Mouse (Mus musculus) kidney, embryonic 16.5 days (tissue): ENCODE measurements at regions not wholly inside any gene's neighbourhood (a gene's known extent, or its start where the extent isn't known, plus 50 kb on each side); places are given as distances from the start of the nearest gene placed in this dataset.

Experiments used
- ATAC-seq: fragments of 200-750 bp; cut with Nextera tagmentation; 2 replicates; pipeline ENCODE4 v1.8.0; 2017; ENCODE audit warnings: moderate TSS enrichment; ENCODE audit not compliant: low FRiP score, low TSS enrichment
- H3K27ac ChIP-seq: fragments of 300-500 bp; sonication (generic); 2 replicates; pipeline ENCODE4 v1.5.1; 2014; ENCODE audit warnings: low read length
- H3K27me3 ChIP-seq: fragments of 300-500 bp; sonication (generic); 2 replicates; pipeline ENCODE4 v1.6.1; 2014; ENCODE audit warnings: low read length, control low read depth, mixed read lengths; ENCODE audit not compliant: insufficient read depth
- H3K36me3 ChIP-seq: fragments of 300-500 bp; sonication (generic); 2 replicates; pipeline ENCODE4 v1.6.1; 2014; ENCODE audit warnings: low read length, control low read depth, mixed read lengths; ENCODE audit not compliant: insufficient read depth
- H3K4me1 ChIP-seq: fragments of 300-500 bp; sonication (generic); 2 replicates; pipeline ENCODE4 v1.6.1; 2014; ENCODE audit warnings: low read length, control low read depth, mixed read lengths; ENCODE audit not compliant: insufficient read depth
- H3K4me2 ChIP-seq: fragments of 300-500 bp; sonication (generic); replicated peaks from 2 replicates; pipeline ENCODE4 v1.6.1; 2014; ENCODE audit warnings: low read depth, low read length
- H3K4me3 ChIP-seq: fragments of 300-500 bp; sonication (generic); 2 replicates; pipeline ENCODE4 v1.5.1; 2014; ENCODE audit warnings: mild to moderate bottlenecking, low read length
- H3K9ac ChIP-seq: fragments of 300-500 bp; sonication (generic); replicated peaks from 2 replicates; pipeline ENCODE4 v1.6.1; 2014; ENCODE audit warnings: low read length
- H3K9me3 ChIP-seq: fragments of 300-500 bp; sonication (generic); 2 replicates; pipeline ENCODE4 v1.6.1; 2016; ENCODE audit warnings: low read length, control low read depth
- WGBS: fragments of 180-500 bp; shearing (Covaris S2); extraction: QIAGEN DNeasy Blood & Tissue Kit; methylation state at CpG from one replicate; pipeline ENCODE4 v1.1.7; 2014; 5-methylcytosine and 5-hydroxymethylcytosine counted together

GRCm38 (mm10) chr2:63920997-63921396 is 176.8 kb downstream of the Fign start:
- no peak overlapping the region for H3K9ac ChIP-seq
- 41% methylated on average over 3 of the region's 3 CpGs for WGBS
- H3K4me1 ChIP-seq = no peaks in the 10 kb centered on the region
- H3K36me3 ChIP-seq = no peaks in the 10 kb centered on the region
- ATAC-seq = 0 out of 2 replicates have a peak, but pooled peaks have one; percentile 27
- no peaks in the 10 kb centered on the region for H3K9me3 ChIP-seq
- H3K27ac ChIP-seq = no peak overlapping the region
- H3K27me3 ChIP-seq = no peaks in the 10 kb centered on the region
- H3K4me2 ChIP-seq = no peak overlapping the region
- H3K4me3 ChIP-seq = no peak overlapping the region

- Histone ChIP-seq H3K4me2 (no peak overlapping the region), H3K9ac (no peak overlapping the region), H3K9me3 (no peaks in the 10 kb centered on the region), H3K27me3 (no peaks in the 10 kb centered on the region), H3K4me1 (no peaks in the 10 kb centered on the region), H3K4me3 (no peak overlapping the region), H3K27ac (no peak overlapping the region), H3K36me3 (no peaks in the 10 kb centered on the region)
- WGBS = 92% methylated on average over 4 of the region's 4 CpGs
- ATAC-seq = no peak
Measured at GRCm38 (mm10) chr2:63920019-63920418, 177.8 kb downstream of the Fign start.

DNA sequence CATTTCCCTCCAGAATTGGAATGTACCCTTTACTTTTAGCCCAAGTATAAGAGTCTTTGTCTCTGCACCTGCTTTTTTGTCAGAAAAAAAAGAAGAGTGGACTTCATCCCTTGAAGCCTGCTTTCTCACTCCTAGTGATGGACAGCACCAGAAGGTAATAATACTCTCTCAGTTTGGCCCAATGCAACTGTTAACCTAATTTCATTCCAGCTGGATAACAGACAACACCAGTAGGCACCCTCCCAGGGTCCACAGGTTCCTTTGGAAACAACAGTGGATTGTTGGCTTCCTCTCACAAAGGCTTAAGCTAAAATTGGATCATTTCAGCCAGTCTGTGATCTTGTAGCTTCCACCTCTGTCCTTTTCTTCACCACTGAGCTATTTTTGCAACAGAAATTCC is 197.2 kb downstream of the Fign start:
- ATAC-seq = no peak
- no peaks in the 10 kb centered on the region for H3K27me3 ChIP-seq
- H3K4me2 ChIP-seq = no peak overlapping the region
- no peak overlapping the region for H3K9ac ChIP-seq
- no peaks in the 10 kb centered on the region for H3K4me1 ChIP-seq
- no peak overlapping the region for H3K4me3 ChIP-seq
- H3K27ac ChIP-seq = no peak overlapping the region
- no peaks in the 10 kb centered on the region for H3K9me3 ChIP-seq
- H3K36me3 ChIP-seq = no peaks in the 10 kb centered on the region

- H3K4me1 ChIP-seq = peaks cover 12% of the 10 kb centered on the region
- H3K27ac ChIP-seq = no peak overlapping the region
- H3K9me3 ChIP-seq = no peaks in the 10 kb centered on the region
- WGBS = 61% methylated on average over 6 of the region's 6 CpGs
- H3K36me3 ChIP-seq = no peaks in the 10 kb centered on the region
- H3K27me3 ChIP-seq = no peaks in the 10 kb centered on the region
- no peak for ATAC-seq
- no peak overlapping the region for H3K4me2 ChIP-seq
- H3K4me3 ChIP-seq = no peak overlapping the region
- no peak overlapping the region for H3K9ac ChIP-seq
Measured at GRCm38 (mm10) chr2:63878477-63878876, 219.4 kb downstream of the Fign start.

DNA sequence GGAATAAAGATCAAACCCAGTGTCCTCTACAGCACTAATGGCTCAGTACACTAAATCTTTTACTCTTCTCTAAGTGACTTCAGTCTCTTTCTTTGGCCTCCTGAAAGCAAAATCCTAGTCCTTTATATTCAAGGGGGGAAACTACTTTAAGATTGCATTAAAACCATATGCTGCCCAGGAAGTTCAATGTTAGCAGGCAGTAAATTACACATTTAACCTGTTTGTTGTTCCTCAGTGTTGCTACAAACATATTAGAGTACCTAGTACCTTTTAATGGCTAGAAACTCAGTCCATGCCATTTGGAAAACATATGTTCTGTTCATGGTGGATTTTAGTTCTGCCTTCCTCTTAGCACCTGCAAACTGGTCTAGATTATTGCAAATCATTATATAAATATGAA is 220.5 kb downstream of the Fign start:
- H3K27me3 ChIP-seq = no peaks in the 10 kb centered on the region
- H3K4me2 ChIP-seq = no peak overlapping the region
- no peaks in the 10 kb centered on the region for H3K9me3 ChIP-seq
- H3K4me3 ChIP-seq = no peak overlapping the region
- peaks cover 12% of the 10 kb centered on the region for H3K4me1 ChIP-seq
- ATAC-seq = no peak
- no peak overlapping the region for H3K9ac ChIP-seq
- H3K27ac ChIP-seq = no peak overlapping the region
- H3K36me3 ChIP-seq = no peaks in the 10 kb centered on the region

GRCm38 (mm10) chr2:63876375-63876774 is 221.5 kb downstream of the Fign start:
- ATAC-seq = peak; percentile 89; the same call in 1 of the 2 replicates
- Histone ChIP-seq H3K9me3 (no peaks in the 10 kb centered on the region), H3K36me3 (no peaks in the 10 kb centered on the region), H3K9ac (no peak overlapping the region), H3K4me3 (no peak overlapping the region), H3K4me1 (peaks cover 12% of the 10 kb centered on the region), H3K27me3 (no peaks in the 10 kb centered on the region), H3K4me2 (no peak overlapping the region), H3K27ac (no peak overlapping the region; the same call in 1 of the 2 replicates)
- WGBS = 8% methylated on average over 3 of the region's 3 CpGs

GRCm38 (mm10) chr2:63875101-63875500 is 222.7 kb downstream of the Fign start:
- Histone ChIP-seq H3K36me3 (no peaks in the 10 kb centered on the region), H3K4me1 (peaks cover 12% of the 10 kb centered on the region), H3K4me2 (no peak overlapping the region), H3K27me3 (no peaks in the 10 kb centered on the region), H3K9ac (no peak overlapping the region), H3K9me3 (no peaks in the 10 kb centered on the region), H3K27ac (no peak overlapping the region), H3K4me3 (no peak overlapping the region)
- ATAC-seq = no peak
- 42% methylated on average over 4 of the region's 4 CpGs for WGBS

GRCm38 (mm10) chr2:63866524-63866923 is 231.3 kb downstream of the Fign start:
- no peak overlapping the region for H3K4me2 ChIP-seq
- ATAC-seq = no peak

GRCm38 (mm10) chr2:63861821-63862220 is 236.0 kb downstream of the Fign start:
- Histone ChIP-seq H3K36me3 (no peaks in the 10 kb centered on the region), H3K27ac (no peak overlapping the region), H3K27me3 (no peaks in the 10 kb centered on the region), H3K9me3 (no peaks in the 10 kb centered on the region), H3K9ac (no peak overlapping the region), H3K4me1 (no peaks in the 10 kb centered on the region), H3K4me2 (no peak overlapping the region), H3K4me3 (no peak overlapping the region)
- ATAC-seq = no peak
- 82% methylated on average over 3 of the region's 3 CpGs for WGBS

More at GRCm38 (mm10) chr2:63866524-63866923, 231.3 kb downstream of the Fign start:
- H3K9me3 ChIP-seq = no peaks in the 10 kb centered on the region
- 58% methylated on average over 8 of the region's 8 CpGs for WGBS
- no peaks in the 10 kb centered on the region for H3K36me3 ChIP-seq
- no peak overlapping the region for H3K4me3 ChIP-seq
- no peaks in the 10 kb centered on the region for H3K27me3 ChIP-seq
- H3K27ac ChIP-seq = no peak overlapping the region
- H3K4me1 ChIP-seq = no peaks in the 10 kb centered on the region
- no peak overlapping the region for H3K9ac ChIP-seq

GRCm38 (mm10) chr2:63856462-63857054 is 241.3 kb downstream of the Fign start:
- Histone ChIP-seq H3K27me3 (no peaks in the 10 kb centered on the region), H3K36me3 (no peaks in the 10 kb centered on the region), H3K4me3 (no peak overlapping the region), H3K4me1 (no peaks in the 10 kb centered on the region), H3K9me3 (no peaks in the 10 kb centered on the region), H3K4me2 (no peak overlapping the region), H3K9ac (no peak overlapping the region), H3K27ac (no peak overlapping the region)
- ATAC-seq = peak; percentile 65; the same call in 1 of the 2 replicates
- 36% methylated on average over 11 of the region's 11 CpGs for WGBS
